Mouse (Mus musculus) limb, embryonic 10.5 days (tissue): ENCODE measurements at regions not wholly inside any gene's neighbourhood (a gene's known extent, or its start where the extent isn't known, plus 50 kb on each side); places are given as distances from the start of the nearest gene placed in this dataset.

Experiments used
- DNase-seq: peaks from one replicate; pipeline ENCODE4 v3.0.0-alpha.2; 2017; ENCODE audit warnings: low spot score
- H3K27ac ChIP-seq: fragments of 300-500 bp; sonication (generic); 2 replicates; pipeline ENCODE4 v1.5.1; 2016; ENCODE audit warnings: mild to moderate bottlenecking
- H3K27me3 ChIP-seq: fragments of 300-500 bp; sonication (generic); 2 replicates; pipeline ENCODE4 v1.6.1; 2016; ENCODE audit warnings: low read depth, mild to moderate bottlenecking; ENCODE audit not compliant: poor library complexity, severe bottlenecking
- H3K36me3 ChIP-seq: fragments of 300-500 bp; sonication (generic); 2 replicates; pipeline ENCODE4 v1.6.1; 2016; ENCODE audit warnings: mild to moderate bottlenecking, moderate library complexity
- H3K4me1 ChIP-seq: fragments of 300-500 bp; sonication (generic); 2 replicates; pipeline ENCODE4 v1.6.1; 2016
- H3K4me3 ChIP-seq: fragments of 300-500 bp; sonication (generic); 2 replicates; pipeline ENCODE4 v1.5.1; 2016; ENCODE audit warnings: mild to moderate bottlenecking, moderate library complexity
- H3K9me3 ChIP-seq: fragments of 300-500 bp; sonication (generic); replicated peaks from 2 replicates; pipeline ENCODE4 v1.6.1; 2016; ENCODE audit warnings: mild to moderate bottlenecking
- WGBS: fragments of 180-500 bp; shearing (Covaris S2); methylation state at CpG from one replicate; pipeline ENCODE4 v1.1.7; 2016; 5-methylcytosine and 5-hydroxymethylcytosine counted together

GRCm38 (mm10) chrX:19235449-19235848 lies 245.7 kb downstream of the Tex13c3 start:
- H3K27me3 ChIP-seq: peaks cover 21% of the 10 kb centered on the region

GRCm38 (mm10) chrX:19231823-19232222 lies 249.3 kb downstream of the Tex13c3 start:
- DNase-seq: no peak
- WGBS: 89% methylated on average over 3 of the region's 3 CpGs
- no peaks in the 10 kb centered on the region for H3K9me3 ChIP-seq

More at GRCm38 (mm10) chrX:19235449-19235848, 245.7 kb downstream of the Tex13c3 start:
- no peak for DNase-seq
- H3K9me3 ChIP-seq: no peaks in the 10 kb centered on the region
- 86% methylated on average over 3 of the region's 3 CpGs for WGBS
- no peak overlapping the region for H3K4me3 ChIP-seq
- H3K27ac ChIP-seq: no peak overlapping the region
- no peaks in the 10 kb centered on the region for H3K4me1 ChIP-seq
- H3K36me3 ChIP-seq: no peaks in the 10 kb centered on the region

GRCm38 (mm10) chrX:19223336-19223735 lies 257.8 kb downstream of the Tex13c3 start:
- Histone ChIP-seq H3K36me3 (no peaks in the 10 kb centered on the region), H3K27me3 (no peaks in the 10 kb centered on the region), H3K27ac (no peak overlapping the region), H3K9me3 (no peaks in the 10 kb centered on the region), H3K4me1 (no peaks in the 10 kb centered on the region), H3K4me3 (no peak overlapping the region)
- DNase-seq: no peak

More at GRCm38 (mm10) chrX:19231823-19232222, 249.3 kb downstream of the Tex13c3 start:
- no peaks in the 10 kb centered on the region for H3K36me3 ChIP-seq
- H3K27me3 ChIP-seq: peaks cover 8% of the 10 kb centered on the region
- H3K27ac ChIP-seq: no peak overlapping the region
- no peak overlapping the region for H3K4me3 ChIP-seq
- H3K4me1 ChIP-seq: no peaks in the 10 kb centered on the region

GRCm38 (mm10) chrX:19220785-19221496 lies 260.2 kb downstream of the Tex13c3 start:
- H3K4me3 ChIP-seq: no peak overlapping the region
- no peaks in the 10 kb centered on the region for H3K27me3 ChIP-seq
- H3K36me3 ChIP-seq: no peaks in the 10 kb centered on the region
- no peak for DNase-seq
- H3K9me3 ChIP-seq: no peaks in the 10 kb centered on the region
- 89% methylated on average over 1 of the region's 1 CpGs for WGBS
- no peak overlapping the region for H3K27ac ChIP-seq
- H3K4me1 ChIP-seq: no peaks in the 10 kb centered on the region

DNA sequence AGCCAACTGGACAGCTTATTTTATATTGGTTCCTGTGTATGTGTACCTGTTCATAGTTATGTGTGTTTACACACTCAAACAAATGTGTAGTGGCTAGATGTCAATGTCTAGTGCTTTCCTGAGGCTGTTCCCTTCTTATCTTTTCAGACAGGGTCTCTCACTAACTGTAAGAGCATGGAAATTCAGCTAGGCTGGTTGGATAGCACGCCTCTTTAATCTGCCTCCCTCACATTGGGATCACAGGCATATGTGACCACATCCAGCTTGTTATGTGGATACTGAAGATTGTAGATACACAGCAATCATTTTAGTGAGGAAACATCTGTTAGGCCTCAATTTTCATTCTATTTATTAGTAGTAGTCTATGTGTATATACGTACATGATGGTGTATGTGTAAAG lies 261.4 kb downstream of the Tex13c3 start:
- no peak for DNase-seq
- no peaks in the 10 kb centered on the region for H3K27me3 ChIP-seq
- no peaks in the 10 kb centered on the region for H3K36me3 ChIP-seq
- no peaks in the 10 kb centered on the region for H3K4me1 ChIP-seq
- 82% methylated on average over 2 of the region's 2 CpGs for WGBS
- no peak overlapping the region for H3K4me3 ChIP-seq
- H3K9me3 ChIP-seq: no peaks in the 10 kb centered on the region
- H3K27ac ChIP-seq: no peak overlapping the region

GRCm38 (mm10) chrX:19219301-19219700 lies 261.8 kb downstream of the Tex13c3 start:
- no peaks in the 10 kb centered on the region for H3K9me3 ChIP-seq
- no peaks in the 10 kb centered on the region for H3K36me3 ChIP-seq
- 93% methylated on average over 2 of the region's 2 CpGs for WGBS
- no peaks in the 10 kb centered on the region for H3K27me3 ChIP-seq
- H3K4me1 ChIP-seq: no peaks in the 10 kb centered on the region
- H3K4me3 ChIP-seq: no peak overlapping the region
- DNase-seq: no peak
- H3K27ac ChIP-seq: no peak overlapping the region

DNA sequence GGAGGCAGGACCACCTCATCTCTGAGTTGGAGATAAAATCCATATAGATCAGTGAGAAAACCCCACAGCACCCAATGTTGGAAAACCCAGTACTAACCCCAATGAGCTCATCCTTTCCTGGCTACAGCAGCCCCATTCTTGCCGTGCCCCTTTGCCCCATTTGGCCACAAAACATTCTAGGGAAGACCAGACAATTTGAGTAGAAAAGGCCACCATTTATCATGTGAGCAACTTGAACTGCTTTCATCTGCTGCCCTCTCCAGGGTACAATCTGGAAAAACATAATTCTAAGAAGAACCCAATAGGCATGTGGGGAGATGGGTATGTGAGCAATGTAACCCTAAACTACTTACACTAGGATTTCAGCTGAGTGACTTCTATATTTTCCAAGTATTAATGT lies 274.7 kb downstream of the Tex13c3 start:
- H3K9me3 ChIP-seq: no peaks in the 10 kb centered on the region

GRCm38 (mm10) chrX:19202542-19202941 lies 278.6 kb downstream of the Tex13c3 start:
- no peak for DNase-seq
- 88% methylated on average over 1 of the region's 1 CpGs for WGBS
- Histone ChIP-seq H3K4me3 (no peak overlapping the region), H3K36me3 (no peaks in the 10 kb centered on the region), H3K27me3 (no peaks in the 10 kb centered on the region), H3K27ac (no peak overlapping the region), H3K4me1 (no peaks in the 10 kb centered on the region), H3K9me3 (no peaks in the 10 kb centered on the region)

More for the DNA sequence above, 274.7 kb downstream of the Tex13c3 start:
- 72% methylated on average over 1 of the region's 1 CpGs for WGBS
- DNase-seq: no peak
- no peaks in the 10 kb centered on the region for H3K27me3 ChIP-seq
- H3K4me3 ChIP-seq: no peak overlapping the region
- H3K4me1 ChIP-seq: no peaks in the 10 kb centered on the region
- H3K27ac ChIP-seq: no peak overlapping the region
- H3K36me3 ChIP-seq: no peaks in the 10 kb centered on the region

GRCm38 (mm10) chrX:19201383-19201782 lies 279.7 kb downstream of the Tex13c3 start:
- Histone ChIP-seq H3K4me1 (no peaks in the 10 kb centered on the region), H3K27ac (no peak overlapping the region), H3K9me3 (no peaks in the 10 kb centered on the region), H3K36me3 (no peaks in the 10 kb centered on the region), H3K27me3 (no peaks in the 10 kb centered on the region), H3K4me3 (no peak overlapping the region)
- WGBS: 89% methylated on average over 1 of the region's 1 CpGs
- DNase-seq: no peak

- Histone ChIP-seq H3K36me3 (no peaks in the 10 kb centered on the region), H3K4me3 (no peak overlapping the region), H3K27ac (no peak overlapping the region), H3K4me1 (no peaks in the 10 kb centered on the region), H3K27me3 (no peaks in the 10 kb centered on the region), H3K9me3 (no peaks in the 10 kb centered on the region)
- 92% methylated on average over 3 of the region's 3 CpGs for WGBS
- no peak for DNase-seq
Measured at GRCm38 (mm10) chrX:19199531-19199930, 281.6 kb downstream of the Tex13c3 start.

- H3K9me3 ChIP-seq: no peaks in the 10 kb centered on the region
- H3K4me1 ChIP-seq: no peaks in the 10 kb centered on the region
- H3K27ac ChIP-seq: no peak overlapping the region
- no peaks in the 10 kb centered on the region for H3K36me3 ChIP-seq
- H3K27me3 ChIP-seq: no peaks in the 10 kb centered on the region
- no peak for DNase-seq
- no peak overlapping the region for H3K4me3 ChIP-seq
- 90% methylated on average over 2 of the region's 2 CpGs for whole genome bisulfite sequencing
Measured at GRCm38 (mm10) chrX:19168983-19169382, 312.1 kb downstream of the Tex13c3 start.

- H3K4me1 ChIP-seq: no peaks in the 10 kb centered on the region
- H3K4me3 ChIP-seq: no peak overlapping the region
- WGBS: 86% methylated on average over 5 of the region's 5 CpGs
- no peak overlapping the region for H3K27ac ChIP-seq
- no peaks in the 10 kb centered on the region for H3K36me3 ChIP-seq
- no peaks in the 10 kb centered on the region for H3K27me3 ChIP-seq
- no peaks in the 10 kb centered on the region for H3K9me3 ChIP-seq
- no peak for DNase-seq
Measured at GRCm38 (mm10) chrX:19168546-19168945, 312.6 kb downstream of the Tex13c3 start.

DNA sequence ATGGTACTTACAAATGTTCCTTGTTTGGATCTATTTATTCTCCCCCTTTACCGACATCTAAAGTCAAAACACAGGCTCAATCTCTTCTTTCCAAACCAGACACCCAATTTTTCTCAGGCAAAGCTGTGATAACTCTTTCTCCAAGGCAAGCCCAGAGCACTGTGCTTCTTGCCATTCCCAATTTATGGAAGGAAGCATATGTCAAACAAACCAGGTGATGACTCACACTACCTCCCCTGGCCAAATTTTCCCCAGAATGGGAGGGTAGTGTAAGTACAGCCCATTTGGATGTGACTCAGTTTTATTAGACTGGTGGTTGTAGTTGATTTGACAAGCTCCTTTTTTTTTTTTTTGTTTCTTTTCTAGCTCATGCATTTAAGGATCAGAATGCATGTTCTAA lies 313.0 kb downstream of the Tex13c3 start:
- Histone ChIP-seq H3K4me3 (no peak overlapping the region), H3K9me3 (no peaks in the 10 kb centered on the region), H3K4me1 (no peaks in the 10 kb centered on the region), H3K27me3 (no peaks in the 10 kb centered on the region), H3K36me3 (no peaks in the 10 kb centered on the region), H3K27ac (no peak overlapping the region)
- no peak for DNase-seq
- 89% methylated on average over 1 of the region's 1 CpGs for WGBS
